Mouse (Mus musculus) heart, embryonic 13.5 days (tissue): Measurements from ENCODE around the gene Rnf26. TPM values are rescaled to one million over a fixed set of nuclear protein-coding genes. Genes with fewer than 3 reads are reported as not detected.
"Not testable (repeated sequence)": the region's sequence is repeated elsewhere in the genome, so short reads cannot be mapped to it uniquely, and the experiment has no call there.

Experiments used
- ATAC-seq: fragments of 200-750 bp; cut with Nextera tagmentation; 2 replicates; pipeline ENCODE4 v1.8.0; 2017; ENCODE audit warnings: moderate TSS enrichment; ENCODE audit not compliant: insufficient number of reproducible peaks, low FRiP score, low TSS enrichment; ENCODE audit errors: extremely low read depth
- H3K27ac ChIP-seq: fragments of 300-500 bp; sonication (generic); replicated peaks from 2 replicates; pipeline ENCODE4 v1.5.1; 2015; ENCODE audit warnings: moderate library complexity, mild to moderate bottlenecking, inconsistent platforms
- H3K27me3 ChIP-seq: fragments of 300-500 bp; sonication (generic); replicated peaks from 2 replicates; pipeline ENCODE4 v1.6.1; 2015; ENCODE audit warnings: mild to moderate bottlenecking, inconsistent platforms
- H3K36me3 ChIP-seq: fragments of 300-500 bp; sonication (generic); 2 replicates; pipeline ENCODE4 v1.6.1; 2015; ENCODE audit warnings: mild to moderate bottlenecking, inconsistent platforms
- H3K4me1 ChIP-seq: fragments of 300-500 bp; sonication (generic); 2 replicates; pipeline ENCODE4 v1.6.1; 2015; ENCODE audit warnings: inconsistent platforms
- H3K4me2 ChIP-seq: fragments of 300-500 bp; sonication (generic); 2 replicates; pipeline ENCODE4 v1.6.1; 2015; ENCODE audit warnings: inconsistent platforms, mild to moderate bottlenecking, moderate library complexity
- H3K4me3 ChIP-seq: fragments of 300-500 bp; sonication (generic); 2 replicates; pipeline ENCODE4 v1.5.1; 2015; ENCODE audit warnings: moderate library complexity, mild to moderate bottlenecking, inconsistent platforms
- H3K9ac ChIP-seq: fragments of 300-500 bp; sonication (generic); 2 replicates; pipeline ENCODE4 v1.6.1; 2015; ENCODE audit warnings: inconsistent platforms, mild to moderate bottlenecking, moderate library complexity
- H3K9me3 ChIP-seq: fragments of 300-500 bp; sonication (generic); 2 replicates; pipeline ENCODE4 v1.6.1; 2016; ENCODE audit warnings: inconsistent platforms
- whole genome bisulfite sequencing: fragments of 180-500 bp; shearing (Covaris S2); methylation state at CpG from one replicate; pipeline ENCODE4 v1.1.7; 2015; ENCODE audit warnings: mixed read lengths; 5-methylcytosine and 5-hydroxymethylcytosine counted together
- polyA plus RNA-seq: library from polyadenylated mRNA; unstranded; fragments of >200 nt; fragmentation: Nextera tagmentation; extraction: Ambion mirVana; gene quantifications from 2 replicates; pipeline ENCODE4 v1.2.1, GENCODE M21; 2015

Rnf26 gene
- polyA plus RNA-seq, 1 experiment from 2014 or later: 39.3 TPM

- Histone ChIP-seq H3K27ac (no peak overlapping the region), H3K4me1 (peaks cover 25% of the 10 kb centered on the region), H3K4me3 (no peak overlapping the region), H3K9me3 (no peaks in the 10 kb centered on the region), H3K36me3 (no peaks in the 10 kb centered on the region), H3K4me2 (no peak overlapping the region), H3K27me3 (no peaks in the 10 kb centered on the region), H3K9ac (no peak overlapping the region)
- WGBS: 54% methylated on average over 6 of the region's 6 CpGs
- ATAC-seq: no peak
Observed at GRCm38 (mm10) chr9:44124317-44124716, 11.0 kb upstream of the Rnf26 start.

- Histone ChIP-seq H3K9me3 (no peaks in the 10 kb centered on the region), H3K4me3 (no peak overlapping the region), H3K36me3 (no peaks in the 10 kb centered on the region), H3K27ac (no peak overlapping the region), H3K4me1 (no peaks in the 10 kb centered on the region), H3K9ac (no peak overlapping the region), H3K27me3 (no peaks in the 10 kb centered on the region), H3K4me2 (no peak overlapping the region)
- 71% methylated on average over 8 of the region's 8 CpGs for WGBS
- ATAC-seq: no peak
Observed at GRCm38 (mm10) chr9:44119948-44120465, 6.7 kb upstream of the Rnf26 start.

GRCm38 (mm10) chr9:44119011-44119410, 5.7 kb upstream of the Rnf26 start:
- Histone ChIP-seq H3K4me2 (no peak overlapping the region), H3K27ac (no peak overlapping the region), H3K36me3 (no peaks in the 10 kb centered on the region), H3K4me1 (peaks cover 4% of the 10 kb centered on the region; the same call in 1 of the 2 replicates), H3K9me3 (no peaks in the 10 kb centered on the region), H3K4me3 (no peak overlapping the region), H3K27me3 (no peaks in the 10 kb centered on the region), H3K9ac (no peak overlapping the region)
- no peak for ATAC-seq
- 50% methylated on average over 5 of the region's 5 CpGs for WGBS

- Histone ChIP-seq H3K4me1 (peaks cover 15% of the 10 kb centered on the region), H3K4me3 (no peak overlapping the region), H3K27me3 (no peaks in the 10 kb centered on the region), H3K9me3 (no peaks in the 10 kb centered on the region), H3K36me3 (no peaks in the 10 kb centered on the region), H3K9ac (no peak overlapping the region), H3K27ac (no peak overlapping the region), H3K4me2 (no peak overlapping the region)
- no peak for ATAC-seq
- WGBS: 81% methylated on average over 4 of the region's 4 CpGs
Observed at GRCm38 (mm10) chr9:44116182-44116581, 2.9 kb upstream of the Rnf26 start.

- Histone ChIP-seq H3K27me3 (no peaks in the 10 kb centered on the region), H3K9ac (0 out of 2 replicates have a peak overlapping the region, but pooled peaks have one; percentile 16), H3K9me3 (no peaks in the 10 kb centered on the region), H3K4me2 (no peak overlapping the region), H3K27ac (no peak overlapping the region), H3K4me1 (peaks cover 19% of the 10 kb centered on the region), H3K4me3 (no peak overlapping the region), H3K36me3 (no peaks in the 10 kb centered on the region)
- no peak for ATAC-seq
- 87% methylated on average over 9 of the region's 9 CpGs for WGBS
Observed at GRCm38 (mm10) chr9:44115599-44115998, 2.3 kb upstream of the Rnf26 start.

GRCm38 (mm10) chr9:44114453-44114852, 1.1 kb upstream of the Rnf26 start:
- H3K4me1 ChIP-seq: peaks cover 31% of the 10 kb centered on the region
- 0 out of 2 replicates have a peak, but pooled peaks cover 4% of the 10 kb centered on the region for H3K36me3 ChIP-seq
- 63% methylated on average over 2 of the region's 2 CpGs for WGBS
- H3K9ac ChIP-seq: no peak overlapping the region
- no peaks in the 10 kb centered on the region for H3K27me3 ChIP-seq
- no peak overlapping the region for H3K4me3 ChIP-seq
- no peak overlapping the region for H3K27ac ChIP-seq
- H3K4me2 ChIP-seq: no peak overlapping the region
- ATAC-seq: no peak
- no peaks in the 10 kb centered on the region for H3K9me3 ChIP-seq

- peak overlapping the region; percentile 65 for H3K4me3 ChIP-seq
- 57% methylated on average over 10 of the region's 12 CpGs for WGBS
- peaks cover 56% of the 10 kb centered on the region for H3K4me1 ChIP-seq
- not testable (repeated sequence) for H3K27ac ChIP-seq, H3K9me3 ChIP-seq, ATAC-seq, H3K27me3 ChIP-seq
- peaks cover 14% of the 10 kb centered on the region for H3K36me3 ChIP-seq
- peak overlapping the region; percentile 72 for H3K4me2 ChIP-seq
- H3K9ac ChIP-seq: peak overlapping the region; percentile 70
Observed at GRCm38 (mm10) chr9:44111909-44112308, 1.4 kb downstream of the Rnf26 start.

- Histone ChIP-seq H3K36me3 (peaks cover 27% of the 10 kb centered on the region), H3K27ac (peak overlapping the region; percentile 29; the same call in 1 of the 2 replicates), H3K9ac (peak overlapping the region; percentile 74), H3K4me1 (peaks cover 70% of the 10 kb centered on the region), H3K4me2 (peak overlapping the region; percentile 68), H3K4me3 (peak overlapping the region; percentile 42), H3K9me3 (no peaks in the 10 kb centered on the region), H3K27me3 (no peaks in the 10 kb centered on the region)
- ATAC-seq: no peak
- WGBS: 29% methylated on average over 9 of the region's 9 CpGs
Observed at GRCm38 (mm10) chr9:44109360-44110095, 3.8 kb downstream of the Rnf26 start.

- no peak for ATAC-seq
- peaks cover 31% of the 10 kb centered on the region for H3K36me3 ChIP-seq
- peaks cover 63% of the 10 kb centered on the region for H3K4me1 ChIP-seq
- no peak overlapping the region for H3K4me3 ChIP-seq
- 80% methylated on average over 31 of the region's 31 CpGs for WGBS
- H3K9ac ChIP-seq: peak overlapping the region; percentile 66
- no peaks in the 10 kb centered on the region for H3K27me3 ChIP-seq
- H3K27ac ChIP-seq: 0 out of 2 replicates have a peak overlapping the region, but pooled peaks have one; percentile 29
- H3K9me3 ChIP-seq: no peaks in the 10 kb centered on the region
- peak overlapping the region; percentile 68 for H3K4me2 ChIP-seq
Observed at GRCm38 (mm10) chr9:44108269-44109055, 4.9 kb downstream of the Rnf26 start.

- Histone ChIP-seq H3K36me3 (peaks cover 31% of the 10 kb centered on the region), H3K4me2 (peak overlapping the region; percentile 46), H3K4me3 (peak overlapping the region; percentile 8), H3K27me3 (no peaks in the 10 kb centered on the region), H3K9ac (peak overlapping the region; percentile 66), H3K4me1 (peaks cover 63% of the 10 kb centered on the region), H3K9me3 (no peaks in the 10 kb centered on the region), H3K27ac (peak overlapping the region; percentile 81)
- ATAC-seq: no peak
- WGBS: 33% methylated on average over 25 of the region's 25 CpGs
Observed at GRCm38 (mm10) chr9:44107557-44108179, 5.6 kb downstream of the Rnf26 start.

- Histone ChIP-seq H3K4me3 (peak within 1 kb of the TSS; percentile 8), H3K27me3 (no peaks in the 10 kb centered on the region), H3K9me3 (no peaks in the 10 kb centered on the region), H3K27ac (peak within 1 kb of the TSS; percentile 81), H3K4me2 (peak within 1 kb of the TSS; percentile 46), H3K4me1 (peaks cover 60% of the 10 kb centered on the region), H3K9ac (peak within 1 kb of the TSS; percentile 66), H3K36me3 (peaks cover 31% of the 10 kb centered on the region)
- WGBS: 30% methylated on average over 8 of the region's 8 CpGs
- ATAC-seq: peak; percentile 21; the same call in 1 of the 2 replicates
Observed at GRCm38 (mm10) chr9:44107110-44107509, 6.2 kb downstream of the Rnf26 start, which contains the start of gene C1qtnf5. C1qtnf5 (plus strand) TSS chr9:44107245.
